ENCODE assay signal across 11 mouse cellular contexts in genomic region chr2:178477228-178477627, GRCm38 (mm10). TPM values are rescaled to one million over a fixed set of nuclear protein-coding genes. Genes with fewer than 3 reads are reported as not detected.
"Had no signal": no experiment of that assay in that cellular context is flagged by ENCODE, and none has a peak within 500 bp of the region (broad histone marks: within the 10 kb centered on the region; RNA-seq: fewer than 3 reads in every experiment).

No protein-coding gene starts in this region.

- DNase-seq: kidney, adult 18-20 months; kidney, adult 9 months; kidney, postnatal 14 days; kidney, postnatal 4 days; lung, adult 18-20 months; lung, postnatal 10 days; lung, postnatal 36 days; retina, postnatal 1 day; thymus, postnatal 25 days had no signal

RNA-seq across cellular contexts. Expression of gene Cdh26, which starts 46.9 kb away (rescaled TPM):
- total RNA-seq: monocyte, adult 5-6 weeks; neutrophil, adult 5-6 weeks had no signal
